Mouse (Mus musculus) forebrain, embryonic 14.5 days (tissue): ENCODE data around the gene Abraxas2. TPM values are rescaled to one million over a fixed set of nuclear protein-coding genes. Genes with fewer than 3 reads are reported as not detected.

Experiments
- ATAC-seq: fragments of 200-750 bp; cut with Nextera tagmentation; 2 replicates; pipeline ENCODE4 v1.8.0; 2017; ENCODE audit warnings: mild to moderate bottlenecking, moderate library complexity
- DNase-seq: peaks from one replicate; pipeline ENCODE4 v3.0.0-alpha.2; 2015; ENCODE audit warnings: low spot score
- H3K27ac ChIP-seq: fragments of 300-500 bp; sonication (generic); 2 replicates; pipeline ENCODE4 v1.5.1; 2014; ENCODE audit warnings: low read depth, mild to moderate bottlenecking, control low read depth, low read length, moderate library complexity
- H3K27me3 ChIP-seq: fragments of 300-500 bp; sonication (generic); replicated peaks from 2 replicates; pipeline ENCODE4 v1.6.1; 2014; ENCODE audit warnings: low read length, control low read depth, mixed read lengths; ENCODE audit not compliant: control insufficient read depth, insufficient read depth
- H3K36me3 ChIP-seq: fragments of 300-500 bp; sonication (generic); 2 replicates; pipeline ENCODE4 v1.6.1; 2014; ENCODE audit warnings: low read length, control low read depth; ENCODE audit not compliant: control insufficient read depth, insufficient read depth
- H3K4me1 ChIP-seq: fragments of 300-500 bp; sonication (generic); 2 replicates; pipeline ENCODE4 v1.6.1; 2014; ENCODE audit warnings: antibody characterized with exemption, low read length, control low read depth; ENCODE audit not compliant: control insufficient read depth, insufficient read depth
- H3K4me2 ChIP-seq: fragments of 300-500 bp; sonication (generic); 2 replicates; pipeline ENCODE4 v1.6.1; 2014; ENCODE audit warnings: mild to moderate bottlenecking, control low read depth, low read length
- H3K4me3 ChIP-seq: fragments of 300-500 bp; sonication (generic); 2 replicates; pipeline ENCODE4 v1.5.1; 2014; ENCODE audit warnings: low read depth, low read length, control low read depth
- H3K9ac ChIP-seq: fragments of 300-500 bp; sonication (generic); 2 replicates; pipeline ENCODE4 v1.6.1; 2014; ENCODE audit warnings: mild to moderate bottlenecking, low read length, control low read depth, moderate library complexity
- H3K9me3 ChIP-seq: fragments of 300-500 bp; sonication (generic); replicated peaks from 2 replicates; pipeline ENCODE4 v1.6.1; 2016; ENCODE audit warnings: low read length, control low read depth, mixed read lengths; ENCODE audit not compliant: control insufficient read depth
- WGBS: fragments of 180-500 bp; shearing (Covaris S2); extraction: QIAGEN DNeasy Blood & Tissue Kit; methylation state at CpG from one replicate; pipeline ENCODE4 v1.1.7; 2014; 5-methylcytosine and 5-hydroxymethylcytosine counted together
- polyA plus RNA-seq: library from polyadenylated mRNA; unstranded; fragments of >200 nt; fragmentation: Nextera tagmentation; extraction: Ambion mirVana; gene quantifications from 2 replicates; pipeline ENCODE4 v1.2.1, GENCODE M21; 2014

The Abraxas2 gene
- polyA plus RNA-seq, 1 experiment from 2014 or later = 35.9 TPM

GRCm38 (mm10) chr7:132814089-132814450 lies 45.0 kb upstream of the Abraxas2 start:
- WGBS = under 1% methylated on average over 7 of the region's 7 CpGs
- DNase-seq = no peak

GRCm38 (mm10) chr7:132815081-132815480 lies 43.9 kb upstream of the Abraxas2 start:
- no peak overlapping the region for H3K9ac ChIP-seq
- peaks cover 18% of the 10 kb centered on the region for H3K4me1 ChIP-seq
- H3K4me3 ChIP-seq = no peak overlapping the region
- H3K27ac ChIP-seq = no peak overlapping the region
- no peaks in the 10 kb centered on the region for H3K36me3 ChIP-seq
- 75% methylated on average over 5 of the region's 5 CpGs for WGBS
- H3K9me3 ChIP-seq = no peaks in the 10 kb centered on the region
- ATAC-seq (no peak), DNase-seq (no peak)
- no peaks in the 10 kb centered on the region for H3K27me3 ChIP-seq
- H3K4me2 ChIP-seq = peak overlapping the region; percentile 78; the same call in 1 of the 2 replicates

More at GRCm38 (mm10) chr7:132814089-132814450, 45.0 kb upstream of the Abraxas2 start:
- peak overlapping the region; percentile 75 for H3K4me3 ChIP-seq
- H3K4me1 ChIP-seq = peaks cover 28% of the 10 kb centered on the region
- peak overlapping the region; percentile 90 for H3K27ac ChIP-seq
- peak overlapping the region; percentile 78 for H3K4me2 ChIP-seq
- no peaks in the 10 kb centered on the region for H3K36me3 ChIP-seq
- peak overlapping the region; percentile 89 for H3K9ac ChIP-seq
- no peak for ATAC-seq
- H3K27me3 ChIP-seq = no peaks in the 10 kb centered on the region
- H3K9me3 ChIP-seq = no peaks in the 10 kb centered on the region

- Histone ChIP-seq H3K9me3 (no peaks in the 10 kb centered on the region), H3K9ac (no peak overlapping the region), H3K4me3 (no peak overlapping the region), H3K36me3 (0 out of 2 replicates have a peak, but pooled peaks cover 5% of the 10 kb centered on the region), H3K27ac (no peak overlapping the region), H3K4me2 (no peak overlapping the region), H3K4me1 (peaks cover 15% of the 10 kb centered on the region), H3K27me3 (no peaks in the 10 kb centered on the region)
- WGBS = 34% methylated on average over 2 of the region's 2 CpGs
- ATAC-seq (no peak), DNase-seq (no peak)
Measured at GRCm38 (mm10) chr7:132816528-132816927, 42.5 kb upstream of the Abraxas2 start.

- 0 out of 2 replicates have a peak, but pooled peaks cover 5% of the 10 kb centered on the region for H3K36me3 ChIP-seq
- DNase-seq = peak; percentile 83
- peaks cover 10% of the 10 kb centered on the region for H3K4me1 ChIP-seq
- 30% methylated on average over 6 of the region's 6 CpGs for WGBS
- no peaks in the 10 kb centered on the region for H3K27me3 ChIP-seq
- no peak overlapping the region for H3K4me2 ChIP-seq
- no peak overlapping the region for H3K4me3 ChIP-seq
- 0 out of 2 replicates have a peak, but pooled peaks have one; percentile 26 for ATAC-seq
- H3K9me3 ChIP-seq = no peaks in the 10 kb centered on the region
- no peak overlapping the region for H3K9ac ChIP-seq
- no peak overlapping the region for H3K27ac ChIP-seq
Measured at GRCm38 (mm10) chr7:132817056-132817455, 42.0 kb upstream of the Abraxas2 start.

GRCm38 (mm10) chr7:132820692-132821091 lies 38.3 kb upstream of the Abraxas2 start:
- WGBS = 26% methylated on average over 3 of the region's 3 CpGs
- no peak overlapping the region for H3K4me3 ChIP-seq
- H3K4me2 ChIP-seq = no peak overlapping the region
- peaks cover 10% of the 10 kb centered on the region; the same call in 1 of the 2 replicates for H3K4me1 ChIP-seq
- H3K9me3 ChIP-seq = no peaks in the 10 kb centered on the region
- peak; percentile 47; the same call in 1 of the 2 replicates for ATAC-seq
- H3K27me3 ChIP-seq = no peaks in the 10 kb centered on the region
- peak; percentile 73 for DNase-seq
- H3K27ac ChIP-seq = 0 out of 2 replicates have a peak overlapping the region, but pooled peaks have one; percentile 6
- H3K36me3 ChIP-seq = peaks cover 9% of the 10 kb centered on the region; the same call in 1 of the 2 replicates
- no peak overlapping the region for H3K9ac ChIP-seq

GRCm38 (mm10) chr7:132823832-132824231 lies 35.2 kb upstream of the Abraxas2 start:
- no peak overlapping the region for H3K9ac ChIP-seq
- H3K27me3 ChIP-seq = no peaks in the 10 kb centered on the region
- peaks cover 7% of the 10 kb centered on the region; the same call in 1 of the 2 replicates for H3K4me1 ChIP-seq
- no peaks in the 10 kb centered on the region for H3K9me3 ChIP-seq
- 0 out of 2 replicates have a peak overlapping the region, but pooled peaks have one; percentile 39 for H3K27ac ChIP-seq
- peaks cover 36% of the 10 kb centered on the region for H3K36me3 ChIP-seq
- no peak overlapping the region for H3K4me3 ChIP-seq
- DNase-seq = no peak
- peak; percentile 65; the same call in 1 of the 2 replicates for ATAC-seq
- no peak overlapping the region for H3K4me2 ChIP-seq

- Histone ChIP-seq H3K9ac (no peak overlapping the region), H3K4me3 (no peak overlapping the region), H3K27ac (peak overlapping the region; percentile 39; the same call in 1 of the 2 replicates), H3K4me1 (peaks cover 7% of the 10 kb centered on the region; the same call in 1 of the 2 replicates), H3K4me2 (no peak overlapping the region), H3K36me3 (peaks cover 39% of the 10 kb centered on the region), H3K27me3 (no peaks in the 10 kb centered on the region), H3K9me3 (no peaks in the 10 kb centered on the region)
- no peak for ATAC-seq
- no peak for DNase-seq
- whole genome bisulfite sequencing = 5% methylated on average over 1 of the region's 1 CpGs
Measured at GRCm38 (mm10) chr7:132824346-132825022, 34.5 kb upstream of the Abraxas2 start.

- H3K4me2 ChIP-seq = no peak overlapping the region
- peaks cover 54% of the 10 kb centered on the region for H3K36me3 ChIP-seq
- 35% methylated on average over 4 of the region's 4 CpGs for WGBS
- no peaks in the 10 kb centered on the region for H3K9me3 ChIP-seq
- ATAC-seq (no peak), DNase-seq (no peak)
- H3K27me3 ChIP-seq = no peaks in the 10 kb centered on the region
- no peak overlapping the region for H3K27ac ChIP-seq
- H3K4me1 ChIP-seq = no peaks in the 10 kb centered on the region
- no peak overlapping the region for H3K4me3 ChIP-seq
- no peak overlapping the region for H3K9ac ChIP-seq
Measured at GRCm38 (mm10) chr7:132830955-132831354, 28.1 kb upstream of the Abraxas2 start.

GRCm38 (mm10) chr7:132841287-132841686 lies 17.7 kb upstream of the Abraxas2 start:
- ATAC-seq (no peak), DNase-seq (no peak)
- no peak overlapping the region for H3K27ac ChIP-seq
- no peaks in the 10 kb centered on the region for H3K4me1 ChIP-seq
- H3K4me2 ChIP-seq = no peak overlapping the region
- no peak overlapping the region for H3K4me3 ChIP-seq
- peaks cover 28% of the 10 kb centered on the region for H3K36me3 ChIP-seq
- no peaks in the 10 kb centered on the region for H3K9me3 ChIP-seq
- no peaks in the 10 kb centered on the region for H3K27me3 ChIP-seq
- H3K9ac ChIP-seq = no peak overlapping the region
- 86% methylated on average over 5 of the region's 5 CpGs for WGBS
